Mouse (Mus musculus) kidney, adult 8-10 months (tissue): ENCODE data around the gene Hsf3.
"Not testable (repeated sequence)": the region's sequence is repeated elsewhere in the genome, so short reads cannot be mapped to it uniquely, and the experiment has no call there.

ENCODE experiments used
- DNase-seq, 2 experiments: peaks; one replicate each; pipeline ENCODE4 v3.0.0; 2022

Hsf3 gene

GRCm38 (mm10) chrX:96456201-96456963, at the start of gene Hsf3:
TSS of gene Hsf3 (minus strand) at chrX:96456294.
- peak in 1 of 2 experiments; percentile 15 for DNase-seq

- no peak for DNase-seq
These were observed 45.5 kb upstream of the Hsf3 start for GRCm38 (mm10) chrX:96501580-96501979.

- no peak for DNase-seq
These were observed 945 bp downstream of the Hsf3 start, which contains the start of gene Heph for GRCm38 (mm10) chrX:96455149-96455548. TSS of gene Heph (plus strand) at chrX:96455359.

GRCm38 (mm10) chrX:96419383-96419782, 36.7 kb downstream of the Hsf3 start:
- DNase-seq: no peak

GRCm38 (mm10) chrX:96417733-96418132, 38.4 kb downstream of the Hsf3 start:
- no peak for DNase-seq

- DNase-seq: no peak
These were observed 39.1 kb downstream of the Hsf3 start for GRCm38 (mm10) chrX:96416970-96417369.

GRCm38 (mm10) chrX:96415351-96415750, 40.7 kb downstream of the Hsf3 start:
- not testable (repeated sequence) for DNase-seq

- no peak for DNase-seq
These were observed 117.0 kb downstream of the Hsf3 start for GRCm38 (mm10) chrX:96339108-96339507.

DNA sequence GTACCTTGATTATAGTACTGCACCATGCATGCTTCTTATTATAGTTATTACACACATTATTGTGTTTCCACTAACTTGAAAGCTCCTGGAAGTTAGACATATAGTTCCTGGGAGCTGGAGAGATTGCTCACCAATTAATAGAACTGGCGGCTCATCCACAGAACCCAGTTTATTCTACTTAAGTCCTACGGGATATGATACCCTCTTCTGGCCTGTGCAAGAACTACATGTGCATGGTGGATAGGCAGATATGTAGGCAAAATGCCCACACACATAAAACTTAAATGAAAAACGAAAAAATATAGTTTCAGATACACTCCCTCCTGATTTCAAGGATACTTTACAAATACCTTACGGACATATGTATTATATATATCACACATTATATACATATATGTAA, 126.3 kb downstream of the Hsf3 start:
- peak in 1 of 2 experiments; percentile 1 for DNase-seq

DNA sequence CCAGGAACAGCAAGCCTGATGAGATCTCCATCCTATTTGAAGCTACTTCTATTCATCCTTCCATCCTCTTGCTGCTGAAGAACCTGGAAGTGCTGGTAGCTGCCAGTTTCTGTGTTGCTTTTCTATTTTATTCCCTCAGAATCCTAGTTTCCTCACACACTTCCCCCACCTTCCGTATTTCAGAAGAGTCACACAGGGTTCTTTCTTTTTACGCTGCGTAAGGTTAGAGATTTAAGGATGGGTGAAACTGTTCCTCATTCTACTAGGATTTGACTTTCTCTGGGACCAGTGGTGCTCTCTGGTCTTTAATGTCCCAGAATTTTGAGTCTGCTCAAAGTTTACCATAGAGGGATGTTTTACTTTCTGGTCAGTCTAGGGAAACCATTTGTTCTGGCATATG, 162.8 kb downstream of the Hsf3 start, which contains the start of gene Vsig4:
TSS of gene Vsig4 (minus strand) at position 101 of the 400 bp plus-strand sequence.
- DNase-seq: no peak

GRCm38 (mm10) chrX:96256509-96256908, 199.6 kb downstream of the Hsf3 start:
- DNase-seq: no peak
